Mouse (Mus musculus) heart, embryonic 11.5 days (tissue): ENCODE measurements at regions not wholly inside any gene's neighbourhood (a gene's known extent, or its start where the extent isn't known, plus 50 kb on each side); places are given as distances from the start of the nearest gene placed in this dataset.

Experiments used
- ATAC-seq: fragments of 200-750 bp; cut with Nextera tagmentation; replicated peaks from 2 replicates; pipeline ENCODE4 v1.8.0; 2017; ENCODE audit warnings: moderate library complexity; ENCODE audit not compliant: insufficient number of reproducible peaks, low FRiP score, low TSS enrichment
- H3K27ac ChIP-seq: fragments of 300-500 bp; sonication (generic); 2 replicates; pipeline ENCODE4 v1.5.1; 2014; ENCODE audit warnings: mild to moderate bottlenecking, low read depth, low read length
- H3K27me3 ChIP-seq: fragments of 300-500 bp; sonication (generic); 2 replicates; pipeline ENCODE4 v1.6.1; 2014; ENCODE audit warnings: mild to moderate bottlenecking, low read length, mixed read lengths; ENCODE audit not compliant: control insufficient read depth, insufficient read depth
- H3K36me3 ChIP-seq: fragments of 300-500 bp; sonication (generic); 2 replicates; pipeline ENCODE4 v1.6.1; 2014; ENCODE audit warnings: mild to moderate bottlenecking, low read length, moderate library complexity, mixed read lengths; ENCODE audit not compliant: control insufficient read depth, insufficient read depth
- H3K4me1 ChIP-seq: fragments of 300-500 bp; sonication (generic); 2 replicates; pipeline ENCODE4 v1.6.1; 2014; ENCODE audit warnings: low read length; ENCODE audit not compliant: control insufficient read depth, insufficient read depth
- H3K4me2 ChIP-seq: fragments of 300-500 bp; sonication (generic); 2 replicates; pipeline ENCODE4 v1.6.1; 2014; ENCODE audit warnings: mild to moderate bottlenecking, moderate library complexity
- H3K4me3 ChIP-seq: fragments of 300-500 bp; sonication (generic); 2 replicates; pipeline ENCODE4 v1.5.1; 2014; ENCODE audit warnings: low read depth, low read length
- H3K9ac ChIP-seq: fragments of 300-500 bp; sonication (generic); 2 replicates; pipeline ENCODE4 v1.6.1; 2014; ENCODE audit warnings: mild to moderate bottlenecking, low read depth, low read length, moderate library complexity
- H3K9me3 ChIP-seq: fragments of 300-500 bp; sonication (generic); replicated peaks from 2 replicates; pipeline ENCODE4 v1.6.1; 2016; ENCODE audit warnings: low read length; ENCODE audit not compliant: control insufficient read depth
- WGBS: fragments of 180-500 bp; shearing (Covaris S2); extraction: QIAGEN DNeasy Blood & Tissue Kit; methylation state at CpG from one replicate; pipeline ENCODE4 v1.1.7; 2014; ENCODE audit not compliant: insufficient replicate concordance; 5-methylcytosine and 5-hydroxymethylcytosine counted together

DNA sequence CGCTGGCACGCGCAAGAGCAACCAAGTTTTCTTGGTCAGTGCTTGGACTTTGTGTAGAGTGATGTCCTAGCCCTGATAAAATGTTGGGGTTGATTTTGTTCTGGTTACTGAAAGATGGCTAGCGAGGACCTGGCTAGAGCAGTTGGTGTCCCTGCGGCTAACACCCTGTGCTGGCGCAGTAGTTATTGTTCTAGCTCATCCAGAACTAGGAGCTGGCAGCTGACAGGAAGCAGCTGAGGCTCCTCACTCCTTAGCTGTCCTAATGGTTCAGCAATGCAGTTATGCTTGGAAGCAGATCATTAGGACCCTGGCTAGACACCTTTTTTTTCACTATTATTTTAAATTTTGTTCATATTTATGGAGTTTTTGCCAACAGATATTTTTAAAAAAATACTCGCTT, 170.5 kb upstream of the Tank start:
- Histone ChIP-seq H3K4me3 (no peak overlapping the region), H3K36me3 (no peaks in the 10 kb centered on the region), H3K4me1 (0 out of 2 replicates have a peak, but pooled peaks cover 5% of the 10 kb centered on the region), H3K27me3 (no peaks in the 10 kb centered on the region), H3K27ac (no peak overlapping the region), H3K9me3 (no peaks in the 10 kb centered on the region), H3K9ac (no peak overlapping the region), H3K4me2 (no peak overlapping the region)
- 95% methylated on average over 7 of the region's 7 CpGs for WGBS
- no peak for ATAC-seq

DNA sequence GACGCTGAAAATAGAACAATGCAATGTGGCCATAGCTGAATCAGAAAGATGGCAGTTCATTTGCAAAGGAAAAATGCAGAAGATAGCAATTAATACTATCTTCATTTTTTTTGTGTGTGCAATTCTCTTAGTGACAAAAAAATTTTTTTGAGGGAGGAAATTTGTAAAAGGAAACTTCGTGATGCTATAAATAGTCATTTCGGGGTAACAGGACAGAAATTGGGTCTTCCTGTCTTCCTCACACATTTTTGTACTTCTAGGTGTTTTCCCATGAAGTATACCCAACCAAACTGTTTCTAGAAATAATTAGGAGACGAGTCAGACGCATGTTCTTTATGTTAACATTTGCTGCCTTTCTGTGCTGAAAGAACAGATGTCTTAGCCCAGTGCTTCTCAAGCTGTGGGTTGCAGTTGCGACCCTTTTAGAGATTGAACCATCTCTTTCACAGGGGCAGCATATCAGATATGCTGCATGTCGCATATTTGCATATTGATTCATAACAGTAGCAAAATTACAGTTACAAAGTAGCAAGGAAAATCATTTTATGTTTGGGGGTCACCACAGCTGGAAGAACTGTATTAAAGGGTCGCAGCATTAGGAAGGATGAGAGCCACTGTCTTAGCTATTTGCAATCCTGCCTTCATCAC, 172.2 kb upstream of the Tank start:
- Histone ChIP-seq H3K27me3 (no peaks in the 10 kb centered on the region), H3K9ac (no peak overlapping the region), H3K9me3 (no peaks in the 10 kb centered on the region), H3K27ac (no peak overlapping the region), H3K4me2 (no peak overlapping the region), H3K4me1 (peaks cover 9% of the 10 kb centered on the region; the same call in 1 of the 2 replicates), H3K36me3 (no peaks in the 10 kb centered on the region), H3K4me3 (no peak overlapping the region)
- ATAC-seq, result no peak
- WGBS, result 76% methylated on average over 8 of the region's 8 CpGs

- ATAC-seq, result no peak
- Histone ChIP-seq H3K9ac (no peak overlapping the region), H3K9me3 (no peaks in the 10 kb centered on the region), H3K4me2 (no peak overlapping the region), H3K4me3 (no peak overlapping the region), H3K4me1 (peaks cover 13% of the 10 kb centered on the region; the same call in 1 of the 2 replicates), H3K27ac (no peak overlapping the region), H3K27me3 (no peaks in the 10 kb centered on the region), H3K36me3 (no peaks in the 10 kb centered on the region)
- 35% methylated on average over 4 of the region's 4 CpGs for WGBS
These were observed 173.1 kb upstream of the Tank start for GRCm38 (mm10) chr2:61405261-61405660.

DNA sequence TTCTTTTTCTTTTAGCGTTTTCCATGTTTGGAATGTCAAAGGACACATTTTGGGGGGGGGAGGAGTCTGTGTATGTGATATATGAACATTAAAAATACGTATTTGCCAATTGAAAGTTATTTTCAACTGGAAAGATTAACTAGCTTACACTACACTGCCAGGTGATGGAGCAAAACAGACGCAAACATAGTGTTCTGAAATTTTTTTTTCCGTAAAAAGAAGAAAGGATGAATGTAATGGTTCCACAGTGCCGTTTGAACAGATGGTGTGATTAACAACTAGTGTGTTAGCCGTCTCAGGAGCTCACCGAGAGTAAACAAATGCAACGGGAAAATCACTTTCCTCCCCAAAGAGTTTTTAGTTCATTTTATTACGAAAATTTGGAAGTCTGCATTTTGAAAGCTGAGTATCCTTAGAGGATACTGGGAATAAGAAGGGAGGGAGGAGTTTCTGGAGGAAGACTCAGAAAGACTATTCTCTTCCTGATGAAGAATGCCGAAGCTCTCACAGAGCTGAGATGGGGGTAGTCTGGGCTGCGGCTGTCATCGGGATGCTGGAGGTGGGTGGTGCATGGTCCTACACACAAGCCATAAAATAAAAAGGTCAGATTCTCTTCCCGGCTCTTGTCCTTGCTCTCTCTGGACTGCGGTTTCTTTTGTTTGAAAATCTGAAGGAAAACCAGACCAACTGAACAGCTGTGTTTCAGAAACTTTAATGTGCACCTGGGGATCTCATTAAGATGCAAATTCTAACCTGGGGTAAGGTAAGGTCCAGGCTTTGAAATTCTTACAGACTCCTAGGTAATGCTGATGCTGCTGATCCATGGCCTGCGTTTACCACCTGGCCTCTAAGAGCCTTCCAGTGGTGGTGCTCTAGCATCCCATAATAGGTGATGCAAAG, 175.5 kb upstream of the Tank start:
- no peak for ATAC-seq
- WGBS, result 5% methylated on average over 15 of the region's 15 CpGs
- Histone ChIP-seq H3K9me3 (no peaks in the 10 kb centered on the region), H3K27ac (no peak overlapping the region), H3K4me2 (peak overlapping the region; percentile 64), H3K36me3 (no peaks in the 10 kb centered on the region), H3K27me3 (no peaks in the 10 kb centered on the region), H3K4me3 (peak overlapping the region; percentile 43), H3K9ac (peak overlapping the region; percentile 52; the same call in 1 of the 2 replicates), H3K4me1 (peaks cover 13% of the 10 kb centered on the region; the same call in 1 of the 2 replicates)

- under 1% methylated on average over 20 of the region's 21 CpGs for WGBS
- Histone ChIP-seq H3K9ac (no peak overlapping the region; the same call in 1 of the 2 replicates), H3K4me2 (peak overlapping the region; percentile 64), H3K4me3 (peak overlapping the region; percentile 43), H3K27me3 (no peaks in the 10 kb centered on the region), H3K9me3 (no peaks in the 10 kb centered on the region), H3K4me1 (peaks cover 13% of the 10 kb centered on the region; the same call in 1 of the 2 replicates), H3K27ac (peak overlapping the region; percentile 86), H3K36me3 (no peaks in the 10 kb centered on the region)
- ATAC-seq, result peak; percentile 67
These were observed 176.5 kb upstream of the Tank start for GRCm38 (mm10) chr2:61401636-61402587.

- H3K9ac ChIP-seq, result no peak overlapping the region
- H3K27ac ChIP-seq, result no peak overlapping the region
- H3K4me2 ChIP-seq, result no peak overlapping the region
- H3K9me3 ChIP-seq, result no peaks in the 10 kb centered on the region
- H3K27me3 ChIP-seq, result no peaks in the 10 kb centered on the region
- no peak overlapping the region for H3K4me3 ChIP-seq
- peaks cover 13% of the 10 kb centered on the region; the same call in 1 of the 2 replicates for H3K4me1 ChIP-seq
- no peak for ATAC-seq
- H3K36me3 ChIP-seq, result no peaks in the 10 kb centered on the region
- WGBS, result 69% methylated on average over 9 of the region's 9 CpGs
These were observed 179.8 kb upstream of the Tank start for GRCm38 (mm10) chr2:61398633-61399032.

DNA sequence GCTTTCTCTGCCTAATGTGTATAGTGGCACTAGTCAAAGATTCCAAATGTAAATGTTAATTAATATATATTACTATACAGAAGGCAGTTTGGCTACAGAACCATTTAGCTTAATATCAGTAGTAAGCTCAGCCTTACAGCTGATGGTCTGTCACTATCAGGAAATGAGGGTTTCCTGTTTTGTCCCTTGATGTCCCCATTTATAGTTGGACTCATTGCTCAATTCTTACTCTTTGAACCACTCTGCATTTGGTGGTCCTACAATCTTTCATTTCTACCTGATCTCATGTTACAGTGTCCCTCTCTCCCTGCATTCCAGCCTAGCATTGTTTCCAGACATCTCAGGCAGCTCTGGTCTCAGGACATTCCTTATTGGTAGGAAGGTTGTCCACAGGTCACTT, 188.8 kb upstream of the Tank start:
- H3K4me1 ChIP-seq, result no peaks in the 10 kb centered on the region; the same call in 1 of the 2 replicates
- H3K27ac ChIP-seq, result no peak overlapping the region
- no peak overlapping the region for H3K4me3 ChIP-seq
- no peak overlapping the region for H3K4me2 ChIP-seq
- no peak overlapping the region for H3K9ac ChIP-seq
- H3K9me3 ChIP-seq, result no peaks in the 10 kb centered on the region
- ATAC-seq, result no peak
- no peaks in the 10 kb centered on the region for H3K36me3 ChIP-seq
- H3K27me3 ChIP-seq, result no peaks in the 10 kb centered on the region

DNA sequence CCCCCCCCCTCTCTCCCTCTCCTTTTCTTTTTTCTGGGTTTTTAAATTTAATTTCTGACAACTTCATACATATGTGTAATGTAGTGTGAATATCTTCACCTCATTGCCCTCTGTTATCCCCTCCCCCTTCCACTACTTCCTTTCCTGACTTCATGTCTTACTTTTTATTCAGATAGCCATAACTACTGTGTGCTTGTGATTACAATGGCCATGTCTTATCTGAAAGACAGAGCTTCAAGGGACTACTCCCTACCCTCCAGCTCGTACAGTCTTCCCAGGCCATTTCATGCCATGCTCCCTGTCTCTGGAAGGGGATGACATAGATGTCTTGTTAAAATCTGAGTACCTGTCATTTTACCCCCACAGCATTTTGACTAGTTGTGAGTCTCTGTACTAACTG, 189.2 kb upstream of the Tank start:
- Histone ChIP-seq H3K4me3 (no peak overlapping the region), H3K9me3 (no peaks in the 10 kb centered on the region), H3K27ac (no peak overlapping the region), H3K36me3 (no peaks in the 10 kb centered on the region), H3K4me2 (no peak overlapping the region), H3K4me1 (peaks cover 3% of the 10 kb centered on the region; the same call in 1 of the 2 replicates), H3K9ac (no peak overlapping the region), H3K27me3 (no peaks in the 10 kb centered on the region)
- 21% methylated on average over 1 of the region's 1 CpGs for WGBS
- no peak for ATAC-seq
